Mouse (Mus musculus): ENCODE results near the gene Wnt2. TPM values are rescaled to one million over a fixed set of nuclear protein-coding genes. Genes with fewer than 3 reads are reported as not detected.

Gene Wnt2
- 0.49 TPM for polyA plus RNA-seq (2014; fragmentation: Illumina TruSeq; extraction: RNeasy Lipid Tissue Mini Kit (QIAGEN cat#74804); ENCODE audit: low read depth, low replicate concordance)

DNA sequence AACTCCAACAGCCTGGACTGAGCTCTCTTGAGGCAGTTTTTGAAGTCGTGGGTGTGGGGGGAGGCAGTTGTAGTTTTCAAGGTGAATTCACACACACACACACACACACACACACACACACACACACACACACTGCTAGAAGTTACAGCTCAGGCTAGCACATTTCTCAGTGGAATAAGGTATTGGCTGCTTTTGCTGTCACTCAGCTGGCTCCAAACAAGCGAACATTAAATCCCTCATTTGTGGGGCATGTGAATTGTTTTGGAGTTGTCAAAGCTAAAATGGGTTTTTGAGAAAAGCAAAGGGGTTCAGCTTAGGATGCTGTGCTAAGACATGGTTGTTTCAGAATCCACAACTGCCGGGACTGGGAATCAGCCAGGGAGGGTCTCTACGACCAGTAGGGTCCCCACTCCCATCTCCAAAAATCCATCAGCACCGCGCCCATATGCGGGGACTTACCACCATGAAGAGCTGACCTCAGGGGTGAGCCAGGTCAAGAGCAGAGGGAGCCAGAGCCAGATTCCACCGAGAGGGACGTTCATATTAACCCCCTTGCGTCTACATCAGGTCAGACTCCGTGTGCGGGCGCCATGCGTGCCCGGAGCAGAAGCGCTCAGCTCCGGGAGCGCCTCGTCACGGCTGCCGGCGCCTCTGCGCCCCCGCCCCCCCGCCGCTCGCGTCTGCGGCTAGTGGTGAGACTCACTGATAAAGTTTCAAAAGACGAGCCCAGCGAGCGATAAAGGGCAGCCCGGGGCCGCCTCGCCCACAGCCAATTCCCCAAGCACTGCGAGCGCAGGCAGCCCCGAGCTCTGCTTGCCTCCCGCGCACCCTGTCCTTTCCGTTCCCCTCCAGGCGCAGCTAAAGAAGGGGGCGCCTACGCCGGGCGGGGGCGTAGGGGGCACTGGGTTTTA lies at the start of gene Wnt2:
Gene Wnt2, minus strand, starts transcription at position 840 of the 911 bp plus-strand sequence.

Other genes with a start within 250 kb of the Wnt2 start
- 82.9 TPM for gene Asz1, start 78.5 kb upstream of the Wnt2 start, polyA plus RNA-seq (2014; fragmentation: Illumina TruSeq; extraction: RNeasy Lipid Tissue Mini Kit (QIAGEN cat#74804); ENCODE audit: low read depth, low replicate concordance)
- gene Cftr, start 140.1 kb upstream of the Wnt2 start, polyA plus RNA-seq (2014; fragmentation: Illumina TruSeq; extraction: RNeasy Lipid Tissue Mini Kit (QIAGEN cat#74804); ENCODE audit: low read depth, low replicate concordance) = 26.7 TPM